Mouse (Mus musculus) left cerebral cortex, postnatal 10 days (tissue): ENCODE measurements at regions not wholly inside any gene's neighbourhood (a gene's known extent, or its start where the extent isn't known, plus 50 kb on each side); places are given as distances from the start of the nearest gene placed in this dataset.

Source experiments
- DNase-seq, 2 experiments: peaks; one replicate each; pipeline ENCODE4 v3.0.0; 2021 to 2022; ENCODE audit warnings: low spot score in 2 of 2, mixed read lengths in 1 of 2; ENCODE audit errors: extremely low spot score in 1 of 2
- intact Hi-C: fragments of 180-260 bp; cut with DNase I; formaldehyde crosslinking; loops from one replicate; pipeline ENCODE4 v1.15.1; 2025

DNA sequence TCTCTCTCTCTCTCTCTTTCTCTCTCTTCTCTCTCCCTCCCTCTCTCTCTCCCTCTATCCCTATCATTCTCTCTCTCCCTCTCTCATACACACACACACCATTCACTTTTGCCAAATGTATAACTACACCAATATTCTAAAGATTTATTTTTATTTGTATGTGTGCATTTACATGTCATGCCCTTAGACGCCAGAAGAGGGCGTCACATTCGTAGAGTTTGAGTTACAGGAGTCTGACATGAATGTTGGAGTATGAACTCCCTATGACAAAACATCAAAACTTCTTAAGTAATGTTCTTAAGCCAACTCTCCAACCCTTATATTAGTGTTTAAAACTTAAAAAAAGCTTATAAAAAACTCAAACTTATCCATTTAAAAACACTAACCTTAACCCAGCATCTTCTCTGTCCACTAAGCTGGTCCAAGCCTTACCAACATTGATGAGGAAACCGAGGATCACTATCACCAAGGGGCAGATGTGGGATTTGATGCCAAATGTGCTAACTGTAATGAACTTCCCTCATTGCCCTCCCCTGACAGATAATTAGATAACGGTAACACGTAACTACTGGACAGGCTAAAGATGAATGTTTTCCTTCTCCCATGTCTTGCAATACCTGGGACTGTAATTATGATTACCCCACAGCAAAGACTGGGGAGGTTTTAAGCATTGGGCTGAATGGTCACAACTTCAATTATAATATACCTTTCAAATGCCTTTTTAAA, 176.7 kb downstream of the Tm2d1 start:
- no peak for DNase-seq
- intact Hi-C loops = no loop called here

DNA sequence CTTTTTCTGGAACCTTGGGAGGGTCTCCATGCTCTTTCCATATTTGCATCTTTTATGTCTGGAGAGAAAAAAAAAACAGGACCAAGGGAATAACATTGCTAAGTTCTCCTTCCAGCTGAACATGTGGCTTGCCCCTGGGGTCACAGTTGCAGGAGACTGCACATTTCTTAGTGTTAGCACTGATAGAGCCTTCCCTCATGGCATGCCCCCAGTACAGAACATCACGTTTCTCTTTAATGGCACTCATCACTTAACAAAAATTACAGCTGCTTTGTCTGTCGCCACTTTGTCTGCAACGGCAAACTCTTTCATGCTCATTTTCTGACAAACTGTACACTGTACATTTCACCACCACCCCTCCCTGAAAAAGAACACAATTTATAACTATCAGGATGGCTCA, 180.0 kb downstream of the Tm2d1 start:
- DNase-seq = no peak
- intact Hi-C loops = no loop called here

DNA sequence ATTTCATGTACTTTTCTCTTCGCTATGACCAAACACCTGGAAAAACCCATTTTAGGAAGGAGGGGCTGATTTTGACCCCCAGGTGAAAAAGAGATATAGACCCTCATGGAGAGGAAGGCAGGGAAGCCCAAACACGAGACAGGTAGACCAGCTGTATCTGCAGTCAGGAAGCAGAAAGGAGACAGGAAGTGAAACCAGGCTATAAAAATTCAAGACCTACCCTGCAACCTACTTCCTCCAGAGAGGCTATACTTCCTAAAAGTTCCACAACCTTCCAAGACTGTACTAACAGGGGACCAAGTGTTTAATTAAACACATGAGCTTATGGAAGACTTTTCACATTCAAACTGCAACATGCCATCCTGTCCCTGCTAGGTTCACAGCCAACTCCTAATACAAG, 180.9 kb downstream of the Tm2d1 start:
- intact Hi-C loops = no loop called here
- DNase-seq = no peak

DNA sequence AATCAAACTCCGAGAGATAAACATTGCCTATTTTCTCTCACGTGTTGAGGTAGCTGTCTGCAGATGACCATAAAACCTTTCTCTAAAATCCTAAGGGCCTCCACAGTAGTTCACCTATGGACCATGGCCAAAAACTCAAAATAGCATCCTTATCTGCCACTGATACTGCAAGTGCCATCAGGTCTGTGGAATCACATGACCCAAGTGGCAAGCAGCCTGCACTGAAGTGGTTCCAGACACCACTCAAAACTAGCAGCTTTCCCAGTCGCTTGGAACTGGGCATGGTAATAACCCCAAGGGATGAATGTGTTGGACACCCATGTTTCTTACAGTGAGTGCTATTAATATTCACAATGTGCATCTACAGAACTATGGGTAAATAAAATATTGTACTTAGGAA, 182.0 kb downstream of the Tm2d1 start:
- no peak for DNase-seq
- intact Hi-C loops = no loop called here

DNA sequence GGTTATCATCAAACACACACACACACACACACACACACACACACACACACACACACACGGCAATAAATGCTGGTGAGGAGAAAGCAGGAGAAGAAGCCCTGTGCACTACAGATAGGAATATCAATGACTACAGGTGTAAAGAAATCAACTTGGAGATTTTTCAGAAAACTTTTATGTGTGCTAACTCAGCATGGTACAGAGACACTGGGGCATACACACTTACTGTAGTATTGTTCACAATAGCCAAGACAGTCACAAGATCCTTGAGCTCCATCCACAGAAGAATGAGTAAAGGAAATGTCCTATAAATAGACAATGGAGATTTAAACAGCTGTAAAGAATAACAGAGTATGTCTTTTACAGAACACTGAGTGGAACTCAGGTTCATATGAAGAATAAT, 182.4 kb downstream of the Tm2d1 start:
- intact Hi-C loops = no loop called here
- no peak for DNase-seq

DNA sequence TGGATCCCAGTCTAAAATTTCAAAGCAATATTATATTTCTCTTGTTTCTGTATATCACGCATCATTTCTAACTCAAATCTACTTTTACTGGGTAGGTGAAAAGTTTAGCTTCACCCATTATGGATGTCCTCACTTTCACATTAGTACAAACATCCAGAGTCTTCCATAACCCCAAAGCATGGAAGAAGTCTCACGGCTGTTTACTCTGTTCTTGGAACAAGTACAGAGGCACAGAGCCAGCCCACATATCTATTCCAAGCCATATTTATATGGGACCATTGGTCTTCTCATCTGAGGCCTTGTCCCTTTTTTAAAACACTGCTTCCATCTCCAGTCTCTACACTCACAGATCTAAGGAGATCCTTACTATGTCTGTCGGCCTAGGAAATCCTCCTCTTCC, 192.8 kb downstream of the Tm2d1 start:
- intact Hi-C loops = no loop called here
- no peak for DNase-seq

DNA sequence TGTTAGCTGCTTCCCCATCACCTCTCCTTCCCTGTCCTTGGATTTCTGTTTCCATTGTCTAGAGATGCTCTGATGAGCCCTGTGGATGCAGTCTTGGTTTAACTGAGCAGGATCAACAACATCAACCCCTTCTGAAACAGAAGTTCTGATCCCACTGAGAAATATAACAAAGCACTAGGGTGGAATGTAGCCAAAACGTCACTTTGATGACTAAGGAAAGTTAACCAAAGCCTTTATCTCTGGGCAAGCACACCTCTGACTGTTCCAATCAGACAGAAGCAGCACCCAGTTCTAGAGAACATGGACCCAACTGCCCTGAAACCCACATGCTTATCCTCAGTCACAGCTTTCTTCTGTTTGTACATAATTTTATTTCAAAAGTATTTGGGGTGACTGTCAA, 193.2 kb downstream of the Tm2d1 start:
- intact Hi-C loops = no loop called here
- DNase-seq = no peak

DNA sequence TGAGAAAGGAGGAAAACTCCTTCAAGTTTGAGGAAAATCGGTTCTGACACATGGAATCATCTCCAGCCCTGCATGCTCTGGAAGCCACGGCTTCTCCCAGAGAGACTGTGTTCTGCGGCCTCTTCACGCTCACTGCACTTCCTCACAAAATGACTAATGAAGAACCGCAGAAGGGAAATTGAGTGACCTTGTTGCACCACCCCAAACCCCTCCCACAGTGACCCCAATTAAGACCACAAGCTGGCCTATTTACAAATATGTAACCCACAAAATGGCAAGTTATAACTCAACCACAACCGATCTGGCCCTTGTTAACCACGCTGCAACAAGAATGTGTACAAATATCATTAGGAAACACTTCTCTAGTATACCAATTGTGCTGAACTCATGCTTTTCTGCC, 194.2 kb downstream of the Tm2d1 start:
- intact Hi-C loops = no loop called here
- DNase-seq = no peak

DNA sequence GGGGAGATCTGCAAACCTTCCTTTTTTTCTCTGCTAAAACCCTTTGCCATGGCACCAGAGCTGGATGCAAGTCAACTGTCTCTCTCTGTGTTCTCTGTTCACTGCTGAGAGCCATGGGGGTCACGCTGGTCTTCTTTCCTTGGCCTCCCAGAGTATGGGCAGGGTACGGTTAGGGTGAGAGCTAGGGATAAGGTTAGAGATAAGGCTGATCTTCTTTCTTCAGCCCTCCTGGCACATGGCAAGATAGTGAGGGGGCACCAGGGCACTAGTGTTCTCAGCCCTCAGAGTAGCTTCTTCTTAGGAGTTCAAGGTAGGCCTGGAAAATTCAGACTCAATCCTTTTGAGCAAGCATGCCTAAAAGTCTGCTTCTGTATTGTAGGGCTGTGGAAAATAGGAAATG, 196.1 kb downstream of the Tm2d1 start:
- intact Hi-C loops = no loop called here
- DNase-seq = no peak

DNA sequence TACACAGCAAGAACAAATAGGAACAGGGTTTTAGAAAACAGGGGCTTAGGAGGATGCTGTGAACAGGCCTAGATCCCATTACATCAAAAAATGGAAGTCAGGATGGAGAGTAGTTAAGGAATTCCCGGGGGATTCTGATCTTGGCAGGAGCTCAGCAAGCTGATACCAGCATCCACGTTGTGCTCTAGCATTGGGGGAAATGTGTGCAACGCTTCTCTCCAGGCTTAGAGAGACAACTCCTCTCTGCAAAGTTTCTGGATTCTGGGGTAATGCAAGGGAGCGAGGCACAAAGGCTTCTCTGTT, 201.1 kb downstream of the Tm2d1 start:
- peak; percentile 1 to 41 for DNase-seq
- intact Hi-C loops = no loop called here

DNA sequence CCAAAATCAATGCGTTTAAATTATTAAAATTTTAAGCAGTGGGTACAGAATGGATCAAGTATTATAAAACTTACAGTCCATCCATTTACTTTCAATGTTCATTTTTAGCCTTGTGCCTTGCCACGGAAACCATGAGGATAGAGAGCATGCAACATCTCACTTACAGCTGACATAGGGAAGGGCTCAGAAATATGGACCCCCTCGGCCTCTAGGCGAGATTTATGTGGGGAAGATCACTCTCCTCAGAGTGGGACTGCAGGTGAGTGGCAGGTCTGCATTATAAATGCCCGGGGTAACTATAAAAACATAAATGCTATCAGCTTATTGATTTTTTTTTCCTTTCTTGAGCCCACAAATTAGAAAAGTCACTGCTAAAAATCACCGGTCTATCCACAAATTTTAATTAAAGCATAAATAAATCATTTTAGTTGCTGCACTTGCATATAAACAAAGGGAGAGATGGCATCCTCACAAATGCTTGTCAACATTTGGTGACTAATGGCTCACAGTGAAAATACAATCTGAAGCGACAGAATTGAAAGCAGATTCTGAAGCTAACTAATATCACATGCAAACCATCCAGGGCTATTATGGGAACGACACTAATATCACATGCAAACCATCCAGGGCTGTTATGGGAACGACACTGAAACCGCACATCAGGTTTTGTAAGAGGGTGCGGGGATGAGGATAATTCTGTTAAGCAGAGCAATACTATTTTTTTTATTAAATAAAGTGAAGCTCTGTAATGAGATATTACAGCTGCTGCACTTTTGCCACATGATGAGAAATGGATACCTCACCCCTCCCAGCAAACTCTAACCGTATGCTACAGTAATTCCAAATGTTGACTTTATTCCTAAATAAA, 201.7 kb downstream of the Tm2d1 start:
- intact Hi-C loops = no loop called here
- no peak for DNase-seq

DNA sequence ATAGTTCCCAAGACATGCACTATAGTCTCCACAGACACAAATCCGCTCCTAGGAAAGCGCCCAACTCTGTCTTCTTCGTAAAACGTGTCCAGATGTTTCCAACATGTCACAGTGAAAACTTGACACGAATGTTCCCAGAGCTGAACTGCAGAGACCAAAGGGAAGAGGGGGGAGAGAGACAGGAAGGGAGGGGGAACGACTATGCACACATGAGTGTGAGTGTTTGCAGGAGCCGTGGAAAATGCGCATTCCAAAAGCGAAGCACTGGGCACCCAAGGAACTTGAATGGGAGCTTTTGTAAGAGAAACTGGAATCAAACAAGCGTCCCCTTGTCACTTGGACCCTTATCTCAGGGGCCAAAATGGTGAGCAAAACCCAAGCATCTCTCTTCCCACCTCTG, 202.8 kb downstream of the Tm2d1 start:
- no peak for DNase-seq
- intact Hi-C loops = no loop called here
